Mouse (Mus musculus): Measurements from ENCODE around the gene Alg1.
A peak's percentile ranks its signal among the peaks of the same experiment; 100 is the strongest.

The Alg1 gene

GRCm38 (mm10) chr16:5242882-5243281 is 9.5 kb downstream of the Alg1 start:
- no peak for DNase-seq

GRCm38 (mm10) chr16:5244411-5244810 is 11.0 kb downstream of the Alg1 start:
- no peak for DNase-seq

GRCm38 (mm10) chr16:5250891-5251290 is 17.5 kb downstream of the Alg1 start:
- DNase-seq, result no peak

- DNase-seq, result no peak
Measured at GRCm38 (mm10) chr16:5252260-5252659, 18.8 kb downstream of the Alg1 start.

- peak; percentile 78 to 82 for DNase-seq
Measured at GRCm38 (mm10) chr16:5254346-5255025, 21.1 kb downstream of the Alg1 start.

- no peak for DNase-seq
Measured at GRCm38 (mm10) chr16:5255081-5255740, 21.8 kb downstream of the Alg1 start.

GRCm38 (mm10) chr16:5255779-5256496 is 22.5 kb downstream of the Alg1 start, which contains the start of gene Eef2kmt:
TSS of gene Eef2kmt (minus strand) at chr16:5255983.
- DNase-seq, result peak; percentile 98 to 99

- no peak for DNase-seq
Measured at GRCm38 (mm10) chr16:5263156-5263555, 29.7 kb downstream of the Alg1 start.

GRCm38 (mm10) chr16:5263926-5264325 is 30.5 kb downstream of the Alg1 start:
- DNase-seq, result no peak

GRCm38 (mm10) chr16:5271411-5272035 is 38.1 kb downstream of the Alg1 start:
- DNase-seq, result no peak

GRCm38 (mm10) chr16:5272371-5272770 is 39.0 kb downstream of the Alg1 start:
- DNase-seq, result no peak

GRCm38 (mm10) chr16:5279571-5280222 is 46.3 kb downstream of the Alg1 start:
- DNase-seq, result no peak

GRCm38 (mm10) chr16:5282686-5283085 is 49.3 kb downstream of the Alg1 start:
- DNase-seq, result no peak

GRCm38 (mm10) chr16:5285376-5285775 is 52.0 kb downstream of the Alg1 start:
- DNase-seq, result no peak
